Mouse (Mus musculus) layer of hippocampus, postnatal 10 days (tissue): ENCODE results near the gene Musk. TPM values are rescaled to one million over a fixed set of nuclear protein-coding genes. Genes with fewer than 3 reads are reported as not detected.

ENCODE experiments used
- DNase-seq, 2 experiments: peaks; one replicate each; pipeline ENCODE4 v3.0.0; 2021; ENCODE audit warnings: low spot score in 2 of 2
- total RNA-seq, 2 experiments: library from RNA; stranded (reverse); gene quantifications; 2 replicates each; pipeline ENCODE4 v1.2.3; 2021

Musk gene
- total RNA-seq, 2 experiments from 2014 or later = 2.3 to 2.6 TPM

- DNase-seq = no peak
These were observed 127.7 kb downstream of the Musk start for GRCm38 (mm10) chr4:58413188-58414185.

GRCm38 (mm10) chr4:58415537-58415936 is 129.8 kb downstream of the Musk start:
- no peak for DNase-seq

GRCm38 (mm10) chr4:58417319-58417718 is 131.6 kb downstream of the Musk start:
- no peak for DNase-seq

- no peak for DNase-seq
These were observed 133.5 kb downstream of the Musk start for GRCm38 (mm10) chr4:58419225-58419624.

- no peak for DNase-seq
These were observed 137.6 kb downstream of the Musk start for GRCm38 (mm10) chr4:58423276-58423930.

Other genes with a start within 250 kb of the Musk start
- 1 to 10 TPM; 1.7 TPM for gene Svep1, start 79.1 kb upstream of the Musk start, total RNA-seq